Mouse (Mus musculus) right cerebral cortex, adult 2 months (tissue): ENCODE data around the gene Smim15.
A peak's percentile ranks its signal among the peaks of the same experiment; 100 is the strongest.

Source experiments
- DNase-seq, 2 experiments: peaks; one replicate each; pipeline ENCODE4 v3.0.0; 2021 to 2022; ENCODE audit warnings: low spot score in 2 of 2

The Smim15 gene

GRCm38 (mm10) chr13:108062900-108063299 is 18.7 kb downstream of the Smim15 start:
- no peak for DNase-seq

DNA sequence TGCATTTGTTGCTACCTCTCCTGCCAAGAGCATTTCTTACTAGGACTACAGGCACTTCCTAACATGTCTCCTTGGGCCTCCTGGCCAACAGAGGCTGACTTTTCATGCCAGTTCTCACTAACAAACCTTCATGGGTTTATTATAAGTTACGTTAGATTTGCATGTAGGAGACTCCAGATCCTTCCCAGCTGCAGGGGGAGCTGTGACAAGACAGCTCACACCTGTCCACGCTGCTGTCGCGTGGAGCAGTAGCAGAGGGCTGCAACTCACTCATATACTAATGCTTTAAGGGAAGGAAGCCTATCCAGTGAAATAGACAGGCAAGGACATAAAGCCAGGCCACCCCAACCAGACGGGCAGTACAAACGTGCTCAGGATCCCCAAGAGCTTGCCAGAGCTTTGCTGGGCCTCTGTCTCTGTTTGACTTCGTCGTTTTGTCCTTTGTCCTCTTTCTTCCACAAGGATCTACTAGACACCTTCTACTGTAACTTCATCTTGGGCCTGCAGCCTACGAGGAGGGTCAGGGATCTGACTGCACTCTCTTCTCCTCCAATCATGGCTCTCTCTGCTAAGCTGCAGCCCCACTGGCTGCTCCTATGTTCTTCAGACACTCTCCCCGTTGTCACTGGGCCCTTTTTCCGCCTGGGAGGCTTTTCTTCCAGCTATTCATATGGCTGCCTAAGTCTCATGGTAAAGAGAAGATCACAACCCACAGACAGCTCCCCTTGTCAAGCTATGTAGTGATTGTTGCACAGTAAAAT is 19.3 kb downstream of the Smim15 start:
- no peak for DNase-seq

DNA sequence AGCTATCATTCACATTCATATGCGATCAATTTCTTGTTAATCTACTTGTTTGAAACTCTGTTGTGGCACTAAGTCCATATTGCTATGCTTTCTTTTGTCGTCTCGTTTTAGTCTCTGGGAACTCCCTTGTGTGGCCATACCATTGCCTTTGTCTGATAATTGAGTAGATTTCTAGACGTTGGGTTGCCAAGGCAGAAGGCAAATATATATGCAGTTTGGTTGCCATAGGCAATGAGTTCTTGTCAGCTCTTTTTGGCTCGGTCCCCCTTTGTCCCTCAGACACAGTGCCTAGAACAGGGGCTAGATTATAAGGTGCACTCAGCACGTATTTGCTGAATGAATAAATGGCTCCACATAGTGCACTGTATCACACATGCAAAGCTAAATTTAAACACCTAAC is 20.1 kb downstream of the Smim15 start:
- DNase-seq = no peak

DNA sequence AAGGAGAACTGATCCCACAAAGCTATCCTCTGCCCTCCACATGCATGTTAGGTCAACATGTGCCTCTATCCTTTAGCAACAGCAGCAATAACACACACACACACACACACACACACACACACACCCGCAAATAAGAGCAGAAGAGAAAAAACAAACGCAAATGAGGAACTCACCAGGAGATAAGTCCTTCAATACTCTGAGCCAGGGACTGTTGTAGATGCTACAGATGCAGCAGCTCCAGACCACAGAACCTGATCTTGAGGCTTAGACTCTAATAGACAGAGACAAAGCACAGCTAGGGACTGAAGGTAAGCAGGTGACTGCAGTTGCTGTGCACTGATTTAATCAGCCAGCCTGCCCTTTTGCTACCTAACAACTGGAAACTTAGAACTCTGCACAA is 21.8 kb downstream of the Smim15 start:
- DNase-seq = no peak

- DNase-seq = no peak
Measured at GRCm38 (mm10) chr13:108069151-108069550, 24.9 kb downstream of the Smim15 start.

- DNase-seq = no peak
Measured at GRCm38 (mm10) chr13:108070171-108070570, 25.9 kb downstream of the Smim15 start.

GRCm38 (mm10) chr13:108077476-108077875 is 33.2 kb downstream of the Smim15 start:
- DNase-seq = no peak

DNA sequence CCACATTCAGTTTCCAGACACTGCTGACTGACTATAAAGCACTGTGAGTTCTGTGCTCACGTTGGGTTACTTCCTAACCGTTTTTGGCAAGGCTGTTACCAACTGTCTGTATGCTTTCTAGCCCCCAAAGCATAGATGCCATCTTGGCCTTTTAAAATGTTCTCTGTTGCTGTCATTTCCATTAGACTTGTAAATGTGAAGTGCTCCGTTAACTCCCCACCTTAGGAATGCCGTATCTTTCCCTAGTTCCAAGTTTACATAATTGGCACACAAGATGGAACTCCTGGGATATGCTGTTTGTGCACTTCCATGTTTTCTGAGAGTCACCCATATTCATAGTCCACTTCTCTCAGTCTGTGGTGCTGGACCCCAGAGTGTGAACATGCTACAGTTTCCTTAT is 33.7 kb downstream of the Smim15 start:
- no peak for DNase-seq

GRCm38 (mm10) chr13:108084086-108084485 is 39.8 kb downstream of the Smim15 start:
- no peak for DNase-seq

DNA sequence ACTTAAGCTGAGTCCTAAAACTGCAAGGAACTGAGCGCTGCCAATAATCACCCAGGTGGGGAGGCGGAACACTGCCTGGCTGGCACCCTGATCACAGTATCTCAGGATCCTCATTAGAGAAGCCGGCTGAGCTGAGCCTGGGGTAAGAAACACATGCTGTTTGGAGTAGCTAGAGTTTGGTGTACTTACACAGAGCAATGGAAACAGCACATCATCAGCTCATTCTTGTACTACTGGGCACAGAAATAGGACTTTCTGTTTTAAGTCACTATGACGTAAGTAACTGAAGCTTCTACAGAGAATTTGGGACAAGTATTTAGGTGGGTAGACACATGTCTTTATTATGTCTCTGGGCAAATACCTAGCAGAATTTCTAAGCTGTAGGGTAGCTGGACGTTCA is 41.8 kb downstream of the Smim15 start:
- DNase-seq = peak; percentile 8 to 10

GRCm38 (mm10) chr13:108086724-108087123 is 42.5 kb downstream of the Smim15 start:
- DNase-seq = no peak

DNA sequence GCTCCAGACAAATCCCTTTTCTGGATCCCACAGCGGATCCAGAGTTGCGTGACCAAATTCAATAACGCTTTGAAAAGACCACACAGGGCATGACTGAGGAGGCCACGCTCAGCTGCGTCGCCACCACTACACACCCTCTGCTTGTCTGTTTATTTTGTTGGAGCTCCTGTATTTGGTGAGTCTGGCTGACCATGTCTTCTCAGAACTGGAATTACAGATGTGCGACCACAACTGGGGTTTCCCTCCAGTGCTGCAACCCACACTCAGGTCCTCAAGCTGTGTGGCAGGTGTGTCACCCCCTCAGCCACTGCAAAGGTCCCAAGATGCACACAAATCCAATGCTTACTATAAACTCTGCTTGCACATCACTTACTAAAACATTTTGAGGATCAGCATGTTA is 48.0 kb downstream of the Smim15 start:
- no peak for DNase-seq

DNA sequence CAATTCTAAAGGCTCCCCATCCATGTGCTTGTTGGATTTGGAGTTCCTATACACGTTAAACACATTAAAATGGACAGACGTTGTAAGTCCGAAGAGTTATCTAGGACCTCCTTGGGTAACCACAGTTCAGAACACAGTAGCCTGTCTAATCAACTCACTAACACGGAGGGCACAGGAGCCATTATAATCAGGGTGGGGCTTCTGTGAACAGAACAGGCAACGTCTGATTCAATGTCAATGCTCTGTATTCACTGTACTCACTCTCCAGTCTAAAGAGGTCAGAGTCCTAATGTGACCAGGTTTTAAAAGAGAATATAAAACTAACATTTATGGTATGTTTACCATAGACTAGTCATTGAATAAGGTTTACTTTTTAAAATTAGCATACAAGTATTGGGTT is 50.4 kb downstream of the Smim15 start:
- no peak for DNase-seq

DNA sequence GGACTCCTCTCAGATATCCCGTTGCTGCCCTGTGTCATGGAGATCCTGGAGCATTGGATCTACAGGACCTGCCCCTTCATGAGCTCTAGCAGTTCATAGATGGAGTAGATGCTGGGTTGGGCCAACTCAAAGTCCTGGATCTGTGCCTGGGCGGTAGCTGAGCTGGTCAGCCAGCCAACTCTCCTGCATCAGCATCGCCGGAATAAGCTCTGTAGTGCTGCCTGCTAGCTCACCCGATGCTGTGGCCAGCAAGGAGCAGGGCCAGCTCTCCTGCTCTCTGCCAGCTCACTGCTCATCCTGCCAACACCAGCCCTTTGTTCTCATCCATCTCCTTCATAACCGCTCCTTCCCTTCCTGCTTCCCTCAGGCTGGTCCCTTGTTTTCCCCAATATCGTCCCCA is 51.4 kb downstream of the Smim15 start:
- DNase-seq = peak; percentile 37 to 49

- no peak for DNase-seq
Measured at GRCm38 (mm10) chr13:108096446-108096845, 52.2 kb downstream of the Smim15 start.
